Mouse (Mus musculus) macrophage (primary cell): ENCODE results near the gene Btbd6. TPM values are rescaled to one million over a fixed set of nuclear protein-coding genes. Genes with fewer than 3 reads are reported as not detected.

Experiments
- H3K27ac ChIP-seq: fragments of 350-480 bp; formaldehyde crosslinking; 2 replicates; pipeline ENCODE4 v1.9.0; 2021
- H3K36me3 ChIP-seq: fragments of 350-480 bp; formaldehyde crosslinking; 2 replicates; pipeline ENCODE4 v1.9.0; 2021; ENCODE audit errors: inconsistent target
- H3K4me3 ChIP-seq: fragments of 350-480 bp; formaldehyde crosslinking; 2 replicates; pipeline ENCODE4 v1.9.0; 2021; ENCODE audit errors: inconsistent target
- H3K79me2 ChIP-seq: fragments of 350-480 bp; formaldehyde crosslinking; 2 replicates; pipeline ENCODE4 v1.9.0; 2021; ENCODE audit errors: inconsistent target
- WGBS: methylation state at CpG from one replicate; pipeline ENCODE4 v1.1.7; 2026; ENCODE audit warnings: inconsistent platforms; ENCODE audit not compliant: missing documents; 5-methylcytosine and 5-hydroxymethylcytosine counted together
- polyA plus RNA-seq: library from polyadenylated mRNA; stranded (reverse); fragments of 250-400 nt; gene quantifications from 3 replicates; pipeline ENCODE4 v1.2.4, GENCODE M21; 2018; ENCODE audit warnings: inconsistent platforms

Btbd6 gene
- polyA plus RNA-seq, 1 experiment from 2014 or later, result 5.3 TPM

DNA sequence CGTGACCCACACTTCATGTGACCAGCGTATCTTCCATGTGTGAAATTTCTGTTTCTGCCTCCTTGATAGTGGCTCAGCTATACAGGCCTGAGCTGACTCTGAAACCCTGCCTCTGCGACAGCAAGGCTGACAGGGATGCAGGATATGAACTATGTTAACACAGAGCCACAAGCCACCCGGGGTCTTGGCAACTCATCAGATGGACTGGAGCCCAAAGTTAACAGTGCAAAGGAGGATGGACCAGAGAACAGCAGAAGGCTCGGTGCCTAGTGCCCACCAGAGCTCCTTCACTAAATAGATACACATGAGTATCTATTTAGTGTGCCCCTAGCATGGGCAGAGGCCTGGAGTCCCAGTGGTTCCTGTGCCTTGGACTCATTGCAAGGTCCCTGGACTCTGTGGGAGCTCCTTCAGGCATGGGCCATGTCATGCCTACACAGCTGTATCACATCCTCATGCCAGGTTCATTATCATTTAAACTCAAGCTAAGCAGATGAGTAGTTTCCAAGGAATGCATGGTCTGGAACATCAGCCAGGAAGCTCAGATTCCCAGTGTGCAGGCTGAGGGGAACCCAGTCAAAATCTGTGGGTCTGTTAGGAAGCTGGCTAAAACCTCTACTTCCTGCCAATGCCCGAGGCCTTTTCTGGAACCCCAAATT lies 35.5 kb downstream of the Btbd6 start:
- Histone ChIP-seq H3K4me3 (no peak overlapping the region), H3K36me3 (no peaks in the 10 kb centered on the region), H3K27ac (no peak overlapping the region), H3K79me2 (peaks cover 21% of the 10 kb centered on the region)
- WGBS, result 45% methylated on average over 6 of the region's 6 CpGs

DNA sequence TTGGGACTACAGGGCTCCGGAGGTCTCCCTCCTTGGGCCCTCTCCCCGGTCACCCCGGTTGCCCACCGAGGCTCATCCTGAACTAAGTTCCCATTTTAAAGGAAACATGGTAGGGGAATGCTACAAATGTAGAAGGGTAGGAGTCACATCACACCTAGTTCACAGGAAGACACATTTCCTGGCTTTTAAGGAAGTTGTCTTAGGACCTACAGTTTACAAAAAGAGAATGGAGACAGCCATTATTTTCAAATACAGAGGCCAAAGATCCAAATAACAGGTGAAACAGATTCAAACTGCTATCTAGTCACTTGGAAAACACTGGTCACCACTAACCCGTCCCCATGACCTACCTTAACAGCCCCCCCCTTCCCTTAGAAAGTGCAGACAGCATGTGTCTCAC lies 36.2 kb downstream of the Btbd6 start:
- H3K27ac ChIP-seq, result no peak overlapping the region
- no peak overlapping the region for H3K4me3 ChIP-seq
- 21% methylated on average over 5 of the region's 5 CpGs for WGBS
- H3K79me2 ChIP-seq, result peaks cover 27% of the 10 kb centered on the region
- H3K36me3 ChIP-seq, result no peaks in the 10 kb centered on the region

DNA sequence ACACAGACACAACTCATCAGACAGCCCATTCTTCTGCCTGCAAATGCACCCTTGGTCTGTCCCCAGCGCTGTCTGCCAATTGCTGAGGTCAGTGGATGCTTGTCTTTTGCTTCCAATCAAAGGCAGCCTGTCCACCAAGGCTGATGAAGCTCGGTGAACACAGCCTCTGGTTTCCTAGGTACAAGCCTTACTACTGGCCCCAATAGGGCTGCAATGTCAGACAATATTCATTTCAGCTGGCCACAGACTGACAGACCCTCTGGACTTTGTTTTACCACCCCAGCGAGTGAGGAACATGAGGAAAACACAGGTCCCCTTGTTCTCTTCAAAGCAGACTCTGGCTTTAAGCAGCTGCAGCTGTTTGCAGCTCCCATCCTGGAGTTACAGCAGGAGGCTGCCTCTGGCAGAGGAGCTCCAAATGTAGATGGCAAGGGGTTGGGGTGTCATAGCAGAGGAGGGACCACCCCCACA lies 36.8 kb downstream of the Btbd6 start:
- H3K79me2 ChIP-seq, result peaks cover 33% of the 10 kb centered on the region
- 79% methylated on average over 3 of the region's 3 CpGs for WGBS
- H3K36me3 ChIP-seq, result no peaks in the 10 kb centered on the region
- H3K27ac ChIP-seq, result no peak overlapping the region
- no peak overlapping the region for H3K4me3 ChIP-seq

DNA sequence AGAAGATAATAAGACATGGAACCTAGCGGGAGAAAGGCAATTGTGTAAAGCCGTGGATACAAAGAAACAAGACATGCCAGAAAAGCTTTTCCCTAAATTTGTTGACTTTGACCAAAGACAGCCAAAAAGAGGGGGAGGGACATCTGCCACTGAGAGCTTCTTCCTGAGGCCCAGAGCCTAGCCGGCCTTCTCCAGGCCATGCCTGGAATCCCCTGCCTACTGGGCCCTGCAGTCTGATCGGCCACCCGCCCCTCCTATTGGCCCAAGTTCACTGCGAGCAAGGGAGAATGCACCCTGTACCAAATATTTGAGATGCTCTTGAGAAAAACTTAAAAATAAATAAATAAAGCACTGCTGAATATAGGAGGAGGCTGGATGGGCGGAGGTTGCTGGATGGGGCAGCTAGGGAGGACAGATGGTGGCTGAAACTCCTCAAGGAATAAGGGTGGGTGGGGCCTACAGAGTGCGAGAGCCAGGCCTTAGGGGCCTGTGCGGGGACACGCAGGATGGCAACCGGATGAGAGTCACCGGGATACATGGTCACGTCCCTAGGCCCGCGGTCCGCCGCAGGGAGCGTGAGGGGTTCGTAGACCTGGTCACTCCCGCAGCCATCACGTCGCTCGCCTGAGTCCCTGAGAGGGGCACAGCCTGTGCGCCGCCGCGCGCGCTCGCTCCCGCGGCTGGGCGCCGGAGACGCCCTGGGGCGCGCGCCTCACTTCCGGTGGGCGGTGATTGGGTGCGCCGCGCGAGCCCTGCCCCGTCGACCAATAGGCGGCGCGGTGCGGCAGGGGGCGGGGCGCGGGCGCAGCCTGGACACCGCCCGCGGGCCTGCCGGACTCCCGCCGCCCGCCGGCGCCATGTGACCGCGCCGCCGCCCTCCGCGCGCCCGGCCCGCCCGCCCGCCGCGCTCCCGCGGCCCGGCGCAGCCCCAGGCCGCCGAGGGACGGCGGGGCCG lies 37.6 kb downstream of the Btbd6 start, which contains the start of gene Pacs2:
Pacs2 (plus strand) TSS at position 905 of the 955 bp plus-strand sequence.
- Histone ChIP-seq H3K36me3 (no peaks in the 10 kb centered on the region), H3K4me3 (peak within 1 kb of the TSS; percentile 73), H3K79me2 (peaks cover 41% of the 10 kb centered on the region), H3K27ac (peak within 1 kb of the TSS; percentile 70)
- 7% methylated on average over 62 of the region's 85 CpGs for WGBS

DNA sequence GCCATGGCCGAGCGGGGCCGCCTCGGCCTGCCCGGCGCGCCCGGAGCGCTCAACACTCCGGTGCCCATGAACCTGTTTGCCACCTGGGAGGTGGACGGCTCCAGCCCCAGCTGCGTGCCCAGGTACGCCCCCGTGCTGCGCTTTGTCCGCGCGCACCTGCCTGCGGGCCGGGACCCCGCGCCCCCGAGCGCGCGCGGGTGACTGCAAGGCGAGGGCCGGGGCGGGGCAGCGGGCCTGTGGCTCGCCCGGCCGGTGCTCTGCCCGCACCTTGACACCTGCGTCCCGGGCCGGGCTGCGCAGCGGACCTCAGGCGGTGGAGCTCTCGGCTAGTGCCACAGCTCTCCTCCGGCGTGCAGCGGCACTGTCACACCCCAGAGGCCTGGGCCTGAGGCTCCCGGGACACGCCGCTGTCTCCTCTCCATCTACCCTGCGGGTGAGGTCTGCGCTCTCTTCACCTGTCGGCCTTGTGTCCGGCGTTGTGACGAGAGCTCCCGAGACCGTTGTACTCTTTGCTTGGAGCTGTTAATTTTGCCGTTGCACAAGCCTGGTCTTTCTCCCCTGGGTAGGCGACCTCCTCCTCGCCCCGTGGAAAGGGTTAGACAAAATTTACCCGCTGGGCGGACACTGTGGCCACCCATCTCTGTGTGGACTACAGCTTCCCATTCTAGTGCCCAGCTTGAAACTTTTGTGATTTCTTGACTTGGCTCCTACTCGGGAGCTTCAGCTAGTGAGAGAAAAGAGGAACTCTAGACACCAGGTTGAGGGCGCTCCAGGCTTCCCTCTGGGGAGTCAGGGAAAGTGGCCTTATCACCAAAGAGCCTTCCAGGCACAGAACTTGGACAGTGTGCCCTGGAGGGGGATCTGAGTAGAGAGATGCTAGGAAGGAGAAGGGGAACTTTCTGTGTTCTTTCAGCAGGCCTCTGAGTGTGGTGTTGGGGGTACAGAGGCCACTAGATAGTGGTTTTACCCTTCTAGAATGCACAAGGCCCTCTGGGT lies 38.6 kb downstream of the Btbd6 start:
- Histone ChIP-seq H3K79me2 (peaks cover 51% of the 10 kb centered on the region), H3K27ac (peak overlapping the region; percentile 70), H3K4me3 (peak overlapping the region; percentile 73), H3K36me3 (no peaks in the 10 kb centered on the region)
- WGBS, result under 1% methylated on average over 54 of the region's 64 CpGs

DNA sequence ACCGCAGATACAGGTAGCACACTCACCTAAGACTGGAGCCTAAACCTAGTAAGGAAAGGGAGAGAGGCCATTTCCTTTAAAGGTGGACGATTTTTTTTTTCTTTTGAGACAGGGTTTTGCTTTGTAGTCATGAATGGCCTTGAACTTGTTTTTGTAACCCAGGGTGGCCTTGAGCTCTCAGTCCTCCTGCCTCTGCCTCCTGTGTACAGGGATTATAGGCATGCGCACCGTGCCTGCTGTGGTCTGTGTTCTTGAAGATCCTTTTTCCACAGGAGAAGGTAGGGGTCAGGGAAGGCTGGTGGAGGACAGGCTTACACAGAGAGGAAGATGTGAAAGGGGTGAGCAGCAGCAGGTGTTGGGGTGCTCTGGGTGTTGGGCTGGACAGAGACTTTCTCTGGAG lies 39.7 kb downstream of the Btbd6 start:
- 80% methylated on average over 4 of the region's 4 CpGs for WGBS
- Histone ChIP-seq H3K36me3 (0 out of 2 replicates have a peak, but pooled peaks cover 4% of the 10 kb centered on the region), H3K4me3 (peak overlapping the region; percentile 73; the same call in 1 of the 2 replicates), H3K79me2 (peaks cover 62% of the 10 kb centered on the region), H3K27ac (peak overlapping the region; percentile 70; the same call in 1 of the 2 replicates)

DNA sequence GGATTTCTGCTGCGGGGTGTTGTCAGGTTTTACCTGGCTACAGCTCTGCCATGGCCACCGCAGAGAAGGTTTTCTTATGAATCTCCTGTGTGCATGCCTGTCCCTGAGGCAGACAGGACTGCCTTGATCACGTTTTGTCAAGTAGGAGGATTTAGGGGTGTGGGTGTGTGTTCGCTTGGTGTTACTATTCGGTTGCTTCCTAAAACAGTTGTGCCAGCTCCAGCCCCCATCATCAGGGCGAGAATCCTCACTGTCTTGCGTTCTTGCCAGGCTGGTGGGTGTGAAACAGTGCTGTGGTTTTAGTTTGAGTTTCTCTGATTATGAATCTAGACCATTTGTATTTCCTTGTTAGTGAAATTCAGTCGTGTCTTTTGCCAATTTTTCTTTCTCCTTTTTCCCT lies 40.7 kb downstream of the Btbd6 start:
- Histone ChIP-seq H3K4me3 (no peak overlapping the region), H3K27ac (peak overlapping the region; percentile 34), H3K79me2 (peaks cover 72% of the 10 kb centered on the region), H3K36me3 (0 out of 2 replicates have a peak, but pooled peaks cover 7% of the 10 kb centered on the region)
- 48% methylated on average over 8 of the region's 8 CpGs for WGBS

DNA sequence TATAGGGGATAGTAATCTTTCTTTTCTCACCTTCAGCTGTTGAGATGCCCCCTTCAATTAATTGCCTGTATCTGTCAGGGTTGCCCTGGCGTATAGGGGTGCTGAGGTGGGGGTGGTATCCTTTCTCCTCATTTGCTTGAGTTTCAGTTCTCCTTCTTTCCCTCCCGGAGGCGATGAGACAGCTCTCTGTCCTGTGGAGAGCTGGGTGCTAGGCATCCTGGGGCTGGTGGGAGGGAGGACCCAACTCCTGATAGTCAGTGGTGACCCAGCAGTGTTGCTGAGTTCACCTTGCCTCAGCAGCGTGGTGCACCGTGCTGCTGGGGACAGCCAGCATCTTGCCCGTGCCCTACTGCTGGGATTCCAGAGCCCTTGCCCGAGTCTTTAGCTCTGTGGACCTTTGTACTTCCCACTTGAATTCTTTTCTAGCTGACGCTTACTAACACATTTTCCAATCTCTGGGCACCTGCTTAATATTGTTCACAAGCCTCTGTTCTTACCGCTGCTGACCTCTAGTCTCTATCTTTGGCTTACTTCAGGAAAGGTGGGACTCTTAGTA lies 41.2 kb downstream of the Btbd6 start:
- WGBS, result 34% methylated on average over 9 of the region's 9 CpGs
- Histone ChIP-seq H3K36me3 (0 out of 2 replicates have a peak, but pooled peaks cover 7% of the 10 kb centered on the region), H3K4me3 (no peak overlapping the region), H3K27ac (peak overlapping the region; percentile 34), H3K79me2 (peaks cover 77% of the 10 kb centered on the region)

DNA sequence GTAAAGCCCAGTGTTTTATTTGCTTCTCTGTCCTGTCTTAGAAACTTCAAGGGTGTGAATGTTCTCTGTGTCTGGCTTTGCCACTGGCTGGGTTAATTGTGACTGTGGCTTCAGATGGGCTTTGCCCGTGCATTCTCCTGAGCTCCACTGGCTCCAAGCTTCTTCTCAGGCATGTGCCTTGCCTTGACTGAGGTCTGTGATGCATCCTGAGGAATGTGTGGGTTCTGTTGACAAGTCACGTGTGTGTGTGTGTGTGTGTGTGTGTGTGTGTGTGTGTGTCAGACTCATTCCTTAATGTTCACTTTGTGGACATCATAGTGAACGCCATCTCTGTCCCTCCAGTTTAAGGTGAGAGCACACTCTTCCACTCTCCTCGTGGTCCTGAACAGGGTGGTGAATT lies 42.5 kb downstream of the Btbd6 start:
- 90% methylated on average over 4 of the region's 4 CpGs for WGBS
- Histone ChIP-seq H3K36me3 (0 out of 2 replicates have a peak, but pooled peaks cover 7% of the 10 kb centered on the region), H3K27ac (no peak overlapping the region), H3K4me3 (no peak overlapping the region), H3K79me2 (peaks cover 88% of the 10 kb centered on the region)

DNA sequence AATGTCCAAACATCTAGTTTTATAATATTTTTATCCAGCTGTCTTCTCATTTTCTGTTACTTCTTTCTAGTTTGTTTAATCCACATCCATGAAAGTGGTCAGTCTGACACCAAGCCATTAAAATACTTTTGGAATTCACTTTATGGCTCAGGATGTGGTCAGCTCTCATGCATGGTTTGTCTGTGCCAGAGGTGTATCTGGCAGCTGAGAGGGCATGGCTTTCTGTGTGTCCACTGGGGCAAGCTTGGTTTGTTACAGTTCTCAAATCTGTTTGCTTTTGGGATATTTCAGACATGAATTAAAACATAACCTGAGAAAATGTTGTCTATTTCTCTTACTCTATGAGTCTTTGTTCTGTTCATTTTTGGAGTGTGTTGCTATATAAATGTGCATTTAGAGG lies 45.2 kb downstream of the Btbd6 start:
- H3K79me2 ChIP-seq, result peaks cover 96% of the 10 kb centered on the region
- H3K27ac ChIP-seq, result no peak overlapping the region

DNA sequence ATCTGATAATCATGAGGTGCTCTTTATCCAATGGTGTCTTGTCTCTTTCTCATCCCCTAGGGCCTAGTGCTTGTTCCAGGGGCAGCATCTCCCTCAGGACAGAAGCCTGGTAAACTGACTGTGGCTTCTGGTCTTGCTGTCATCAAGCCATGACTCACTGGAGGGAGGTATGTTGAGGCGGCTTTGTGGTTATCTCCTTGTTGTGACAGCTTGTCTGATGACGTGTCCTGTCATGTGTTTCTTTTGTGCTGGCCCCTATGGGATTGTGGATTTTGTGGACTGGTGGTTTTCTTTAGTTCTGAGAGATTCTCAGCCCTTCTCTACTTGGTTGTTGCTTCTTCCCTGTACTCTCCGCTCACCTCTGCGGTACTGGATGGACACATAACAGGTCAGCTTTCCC lies 46.8 kb downstream of the Btbd6 start:
- H3K4me3 ChIP-seq, result no peak overlapping the region
- WGBS, result 46% methylated on average over 4 of the region's 4 CpGs

More for the DNA sequence above, 45.2 kb downstream of the Btbd6 start:
- Histone ChIP-seq H3K36me3 (peaks cover 18% of the 10 kb centered on the region; the same call in 1 of the 2 replicates), H3K4me3 (no peak overlapping the region)

DNA sequence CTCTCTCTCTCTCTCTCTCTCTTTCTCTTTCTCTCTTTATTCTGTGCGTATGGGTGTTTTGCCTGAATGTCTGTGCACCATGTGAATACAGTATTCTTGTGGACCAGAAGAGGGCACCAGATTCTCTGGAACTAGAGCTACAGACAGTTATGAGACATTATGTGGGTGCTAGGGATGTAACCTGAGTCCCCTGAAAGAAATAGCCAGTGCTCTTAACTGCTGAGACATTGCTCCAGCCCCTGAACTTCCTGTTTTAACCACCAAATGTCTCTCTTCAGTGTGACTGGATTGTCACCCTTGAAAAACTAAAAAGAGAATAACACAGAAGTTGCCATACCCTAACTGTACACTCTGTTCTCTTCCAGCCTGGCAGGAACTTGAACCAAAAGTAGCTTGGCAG lies 50.3 kb downstream of the Btbd6 start:
- Histone ChIP-seq H3K79me2 (peaks cover 90% of the 10 kb centered on the region), H3K27ac (peak overlapping the region; percentile 32), H3K4me3 (no peak overlapping the region), H3K36me3 (peaks cover 27% of the 10 kb centered on the region; the same call in 1 of the 2 replicates)
- WGBS, result 100% methylated on average over 1 of the region's 1 CpGs

More for the DNA sequence above, 46.8 kb downstream of the Btbd6 start:
- H3K79me2 ChIP-seq, result peaks cover 95% of the 10 kb centered on the region
- peaks cover 26% of the 10 kb centered on the region; the same call in 1 of the 2 replicates for H3K36me3 ChIP-seq
- peak overlapping the region; percentile 62 for H3K27ac ChIP-seq

DNA sequence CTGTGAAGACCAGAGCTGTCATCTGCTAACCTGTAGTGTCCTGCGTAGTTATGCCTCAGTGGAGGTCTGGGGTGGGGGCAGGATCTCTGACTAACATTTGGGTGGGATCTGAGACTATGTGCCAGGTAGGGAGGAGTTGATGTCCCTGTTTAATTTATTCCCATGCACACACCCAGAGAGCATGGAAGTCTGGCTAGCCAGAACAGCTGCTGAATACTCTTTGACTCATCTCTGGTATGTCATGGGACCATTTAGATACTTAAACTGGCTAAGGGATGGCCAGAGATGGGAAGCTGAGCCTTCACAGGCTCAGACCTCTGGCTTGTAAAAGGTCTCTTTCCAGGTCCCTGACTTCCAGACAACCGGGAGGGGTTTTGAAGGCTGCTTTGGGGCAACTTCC lies 51.2 kb downstream of the Btbd6 start:
- peaks cover 27% of the 10 kb centered on the region; the same call in 1 of the 2 replicates for H3K36me3 ChIP-seq
- 100% methylated on average over 2 of the region's 2 CpGs for WGBS
- H3K27ac ChIP-seq, result no peak overlapping the region
- H3K4me3 ChIP-seq, result no peak overlapping the region
- peaks cover 90% of the 10 kb centered on the region for H3K79me2 ChIP-seq
